Mouse (Mus musculus) A20 (cell line): ENCODE measurements around the gene Gdi1.
"Not testable (repeated sequence)": the region's sequence is repeated elsewhere in the genome, so short reads cannot be mapped to it uniquely, and the experiment has no call there.

ENCODE experiments used
- DNase-seq: peaks from one replicate; pipeline ENCODE4 v3.0.0-alpha.2; 2011; ENCODE audit warnings: low read depth, low spot score

The Gdi1 gene

DNA sequence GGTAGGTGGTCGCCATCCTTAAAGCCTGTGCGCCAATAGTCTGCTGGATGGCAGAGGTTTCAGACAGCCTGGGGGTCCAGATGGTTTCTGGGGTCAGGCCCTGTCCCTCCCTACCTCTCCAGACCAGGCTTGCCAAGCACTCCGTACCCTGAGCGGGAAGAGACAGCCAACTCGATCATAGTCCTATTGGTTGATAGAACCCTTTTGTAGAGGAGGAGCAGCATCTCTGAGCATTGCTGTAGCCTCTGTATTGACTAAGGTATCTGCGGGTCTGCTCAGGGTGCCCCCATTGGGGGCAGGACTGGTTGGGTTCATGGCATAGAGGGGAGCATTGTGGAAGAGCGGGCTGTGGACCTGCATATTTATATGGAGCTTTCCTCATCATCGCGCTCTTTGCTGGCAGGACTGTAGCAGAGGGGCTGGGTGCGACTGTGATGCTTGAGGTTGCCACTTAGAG, 24.4 kb downstream of the Gdi1 start:
- DNase-seq: no peak

DNA sequence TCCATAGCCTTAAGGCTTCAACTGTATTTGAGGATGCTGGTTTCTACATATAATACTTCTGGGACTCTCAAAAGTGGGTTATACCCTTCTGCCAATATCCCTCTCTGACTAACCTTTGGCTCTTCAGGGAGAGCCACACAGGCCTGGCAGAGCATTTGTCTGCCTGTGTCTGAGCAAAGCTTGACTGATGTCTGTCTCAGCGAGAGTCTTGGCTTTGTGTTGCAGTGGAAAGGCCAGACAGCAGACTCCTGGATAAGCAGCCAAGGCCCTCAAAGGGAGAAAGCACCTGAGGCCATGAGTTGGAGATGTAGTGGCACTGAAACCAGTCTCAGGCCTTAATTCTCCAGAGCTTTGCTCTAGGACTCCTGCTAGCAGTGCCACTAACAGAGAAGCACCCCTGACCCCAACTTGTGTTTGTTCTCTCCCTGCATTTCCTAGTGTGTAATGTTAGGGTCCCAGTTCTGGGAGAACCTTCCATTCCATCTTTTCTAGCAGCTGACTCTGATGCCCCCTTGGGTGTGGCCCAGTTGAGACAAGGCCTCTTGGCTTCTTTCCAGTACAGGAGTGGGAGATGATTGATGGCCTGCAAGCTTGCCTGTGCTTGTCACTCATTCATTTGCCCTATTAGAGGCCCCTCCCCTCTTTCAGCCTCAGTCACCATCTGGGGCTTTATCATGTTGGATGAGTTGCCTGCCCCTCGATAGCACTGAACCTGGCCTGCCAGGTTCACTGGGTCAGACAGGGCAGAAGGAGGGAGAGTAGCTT, 25.6 kb downstream of the Gdi1 start:
- DNase-seq: no peak

DNA sequence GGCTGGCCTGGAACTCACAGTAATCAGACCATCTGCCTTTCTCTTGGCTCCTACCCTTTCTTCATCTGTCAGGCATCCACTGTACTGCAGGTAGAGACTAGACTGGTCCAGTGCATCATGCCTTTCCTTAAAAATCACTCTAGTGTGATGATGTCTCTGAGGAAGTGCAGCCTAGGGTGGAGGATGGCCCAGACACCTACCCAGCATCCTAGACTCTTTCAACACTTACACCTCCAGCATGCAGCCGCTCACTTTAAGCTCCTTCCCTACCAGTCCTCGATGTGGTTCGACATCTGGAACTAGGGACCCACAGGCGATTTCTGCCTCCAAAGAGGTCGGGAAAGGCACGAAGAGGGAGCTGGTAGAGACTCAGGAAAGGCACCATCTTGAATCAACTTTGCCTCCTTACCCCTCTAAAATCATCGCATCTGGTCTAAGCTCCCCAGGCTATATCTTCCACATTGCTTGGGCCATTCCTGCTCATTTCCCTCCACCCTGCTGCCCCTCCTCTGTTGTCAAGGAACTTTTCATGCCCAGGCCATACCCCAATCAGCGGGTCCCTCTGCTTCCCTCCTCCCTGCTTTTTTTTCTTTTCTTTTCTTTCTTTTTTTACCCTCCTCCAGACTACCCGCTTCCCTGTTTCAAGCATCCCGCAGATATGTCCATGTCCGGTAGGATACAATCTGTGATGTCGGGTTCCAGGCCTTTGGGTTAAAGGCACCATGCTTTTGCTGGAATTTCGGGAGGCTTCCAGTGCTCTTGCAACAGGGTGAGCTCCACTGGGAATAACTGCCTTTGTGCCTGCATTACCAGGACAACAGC, 48.1 kb downstream of the Gdi1 start:
- DNase-seq: peak; percentile 19

DNA sequence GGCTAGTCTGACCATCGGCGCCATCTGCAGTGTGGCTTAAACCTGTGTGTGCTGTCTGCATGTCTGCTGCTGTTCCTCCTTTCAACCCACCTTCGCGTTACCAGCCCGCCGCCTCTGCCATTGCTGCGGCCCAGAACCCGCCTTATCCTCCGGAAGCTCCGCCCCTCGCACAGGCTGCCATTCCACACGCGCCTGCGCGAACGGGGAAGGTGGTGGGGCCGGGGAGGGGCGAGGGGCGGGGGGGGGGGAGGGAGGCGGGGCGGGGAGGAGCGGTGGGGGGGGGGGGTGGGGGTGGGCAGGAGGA, 48.6 kb downstream of the Gdi1 start, which contains the start of gene Lage3:
Gene Lage3 (minus strand): TSS at position 152 of the 304 bp plus-strand sequence.
- DNase-seq: peak; percentile 83

DNA sequence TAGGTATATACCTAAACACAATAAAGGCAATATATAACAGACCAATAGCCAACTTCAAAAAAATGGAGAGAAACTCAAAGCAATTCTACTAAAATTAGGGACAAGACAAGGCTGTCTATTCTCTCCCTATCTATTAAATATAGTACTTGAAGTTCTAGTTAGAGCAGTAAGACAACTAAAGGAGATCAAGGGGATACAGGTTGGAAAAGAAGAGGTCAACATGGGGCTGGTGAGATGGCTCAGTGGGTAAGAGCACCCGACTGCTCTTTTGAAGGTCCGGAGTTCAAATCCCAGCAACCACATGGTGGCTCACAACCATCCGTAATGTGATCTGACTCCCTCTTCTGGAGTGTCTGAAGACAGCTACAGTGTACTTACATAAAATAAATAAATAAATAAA, 52.3 kb downstream of the Gdi1 start:
- not testable (repeated sequence) for DNase-seq

DNA sequence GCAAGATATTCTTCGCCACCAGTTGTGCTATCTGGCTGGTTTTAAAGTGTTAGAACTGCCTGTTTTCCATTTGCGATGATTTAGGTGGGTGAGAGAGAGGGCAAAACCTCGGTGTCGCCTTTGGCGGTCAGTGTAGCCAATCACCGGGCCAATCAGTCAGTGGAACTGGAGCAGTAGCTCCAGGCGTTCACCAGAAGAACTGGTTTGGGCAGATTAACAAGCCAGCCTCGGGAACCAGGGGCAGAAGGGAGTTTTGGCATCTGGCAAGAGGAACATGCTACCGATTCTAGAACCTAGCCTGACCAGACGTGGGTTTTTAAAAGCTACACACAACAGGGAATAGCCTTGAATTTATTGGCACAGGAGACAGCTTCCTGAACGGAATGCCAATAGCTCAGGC, 54.4 kb downstream of the Gdi1 start:
- DNase-seq: no peak
